Mouse (Mus musculus) testis, adult 2 months (tissue): Measurements from ENCODE around the gene Agap1. TPM values are rescaled to one million over a fixed set of nuclear protein-coding genes. Genes with fewer than 3 reads are reported as not detected.

ENCODE experiments used
- H3K27ac ChIP-seq: fragments of 200-500 bp; 2 replicates; pipeline ENCODE4 v1.5.1; 2012; ENCODE audit warnings: low read depth, low read length; ENCODE audit not compliant: control insufficient read depth, insufficient read depth
- H3K27me3 ChIP-seq: fragments of 200-500 bp; 2 replicates; pipeline ENCODE4 v1.6.1; 2012; ENCODE audit warnings: mild to moderate bottlenecking, low read length, moderate library complexity; ENCODE audit not compliant: control insufficient read depth, insufficient read depth
- H3K36me3 ChIP-seq: fragments of 200-500 bp; 2 replicates; pipeline ENCODE4 v1.6.1; 2012; ENCODE audit warnings: mild to moderate bottlenecking, low read length; ENCODE audit not compliant: control insufficient read depth, insufficient read depth
- H3K4me1 ChIP-seq: fragments of 200-500 bp; 2 replicates; pipeline ENCODE4 v1.6.1; 2012; ENCODE audit warnings: low read length; ENCODE audit not compliant: control insufficient read depth, insufficient read depth
- H3K4me3 ChIP-seq: fragments of 200-500 bp; 2 replicates; pipeline ENCODE4 v1.5.1; 2012; ENCODE audit warnings: low read depth, mild to moderate bottlenecking, low read length, moderate library complexity, mixed read lengths; ENCODE audit not compliant: control insufficient read depth
- CTCF ChIP-seq: fragments of 200-500 bp; IDR thresholded peaks from 2 replicates; pipeline ENCODE4 v1.5.1; 2012; ENCODE audit warnings: low read depth, mild to moderate bottlenecking, inconsistent platforms, low read length, moderate library complexity; ENCODE audit not compliant: control insufficient read depth, insufficient read depth, insufficient replicate concordance
- POLR2A ChIP-seq: fragments of 200-500 bp; IDR thresholded peaks from 2 replicates; pipeline ENCODE4 v1.6.1; 2012; ENCODE audit warnings: low read depth, mild to moderate bottlenecking, inconsistent platforms, low read length, moderate library complexity; ENCODE audit not compliant: control insufficient read depth
- polyA plus RNA-seq: library from polyadenylated mRNA; depleted of rRNA; stranded (reverse); fragments of >200 nt; gene quantifications from 2 replicates; pipeline ENCODE4 v1.2.3, GENCODE M21; 2012

Gene Agap1
- polyA plus RNA-seq, 1 experiment: 16.5 TPM

DNA sequence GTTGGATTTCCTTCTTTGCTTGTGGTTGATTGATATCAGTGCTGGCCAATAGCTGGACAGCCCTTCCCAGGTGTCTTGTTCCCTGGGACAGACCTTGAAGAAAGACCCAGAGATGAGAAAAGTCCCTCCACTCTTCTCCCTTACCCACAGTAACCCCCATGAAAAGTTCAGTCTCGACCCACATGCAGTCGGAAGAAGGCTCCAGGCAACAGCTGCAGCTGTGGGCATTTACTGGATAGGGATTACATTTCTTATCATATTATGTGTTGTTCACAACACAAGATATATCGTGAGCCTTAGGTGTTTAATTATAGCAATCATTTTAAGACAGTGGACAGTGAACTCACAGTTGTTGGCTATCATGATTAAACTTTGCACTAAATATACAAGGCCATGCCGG is 367.2 kb downstream of the Agap1 start:
- Histone ChIP-seq H3K4me1 (no peaks in the 10 kb centered on the region), H3K36me3 (no peaks in the 10 kb centered on the region), H3K4me3 (no peak overlapping the region), H3K27ac (no peak overlapping the region), H3K27me3 (no peaks in the 10 kb centered on the region)
- TF ChIP-seq POLR2A: no peak
- no peak for TF ChIP-seq CTCF

DNA sequence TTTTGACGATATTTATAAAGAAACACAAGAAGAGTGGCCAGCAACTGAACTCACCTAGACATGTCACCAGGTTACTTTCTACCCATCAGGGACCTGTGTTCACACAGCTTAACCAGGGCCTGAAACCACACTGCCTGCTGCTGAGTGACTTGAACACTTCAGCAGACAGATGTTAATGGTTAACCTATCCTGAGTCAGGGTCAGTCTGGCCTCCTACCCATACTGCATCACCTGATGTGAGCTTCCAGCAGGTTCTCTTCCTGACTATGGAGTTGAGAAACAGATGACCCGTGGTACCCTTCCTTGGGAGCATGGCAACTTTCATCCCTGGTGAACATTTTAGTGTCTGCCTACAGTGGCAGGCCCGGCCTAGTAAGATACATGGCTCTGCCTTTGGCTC is 367.8 kb downstream of the Agap1 start:
- H3K4me1 ChIP-seq: no peaks in the 10 kb centered on the region
- no peaks in the 10 kb centered on the region for H3K36me3 ChIP-seq
- H3K4me3 ChIP-seq: no peak overlapping the region
- no peaks in the 10 kb centered on the region for H3K27me3 ChIP-seq
- TF ChIP-seq POLR2A (no peak), CTCF (no peak)
- H3K27ac ChIP-seq: no peak overlapping the region

DNA sequence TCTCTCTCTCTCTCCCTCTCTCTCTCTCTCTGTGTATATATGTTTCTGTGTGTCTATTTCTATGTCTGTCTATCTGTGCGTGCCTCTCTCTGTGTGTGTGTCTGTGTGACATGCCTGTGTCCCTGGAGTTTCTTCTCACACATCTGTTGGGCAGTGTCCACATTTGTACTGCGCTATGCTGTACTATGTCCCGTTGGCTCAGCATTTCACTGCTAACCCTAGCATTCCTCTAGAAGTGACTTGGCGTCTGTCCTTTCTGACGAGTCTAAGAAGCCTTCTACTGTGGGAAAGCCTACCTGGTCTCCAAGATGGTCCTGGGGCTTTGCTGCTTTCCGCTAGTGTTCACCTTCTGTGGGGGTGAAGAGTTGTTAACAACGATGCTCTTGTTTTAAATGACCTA is 368.4 kb downstream of the Agap1 start:
- H3K27me3 ChIP-seq: no peaks in the 10 kb centered on the region
- H3K27ac ChIP-seq: no peak overlapping the region
- no peaks in the 10 kb centered on the region for H3K4me1 ChIP-seq
- no peak overlapping the region for H3K4me3 ChIP-seq
- TF ChIP-seq POLR2A (no peak), CTCF (no peak)
- H3K36me3 ChIP-seq: no peaks in the 10 kb centered on the region

DNA sequence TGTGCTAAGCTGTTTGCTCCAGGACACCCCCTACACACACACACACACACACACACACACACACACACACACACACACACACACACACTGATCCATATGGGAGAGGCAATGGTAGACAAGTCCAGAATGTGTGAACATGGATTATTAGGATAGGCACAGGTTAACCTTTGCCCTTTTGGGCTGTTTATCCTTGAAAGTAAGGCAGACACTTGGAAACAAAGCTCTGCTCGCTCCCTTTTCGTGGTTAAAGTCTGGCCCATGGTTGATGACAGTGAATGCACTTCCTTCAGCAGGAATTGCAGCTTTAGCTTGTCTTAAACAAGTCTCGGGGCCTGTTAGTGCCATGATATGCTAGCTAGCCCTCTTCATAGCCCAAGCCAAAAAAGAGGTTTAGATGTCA is 372.4 kb downstream of the Agap1 start:
- Histone ChIP-seq H3K36me3 (no peaks in the 10 kb centered on the region), H3K27me3 (no peaks in the 10 kb centered on the region), H3K27ac (no peak overlapping the region), H3K4me1 (no peaks in the 10 kb centered on the region), H3K4me3 (no peak overlapping the region)
- TF ChIP-seq CTCF (no peak), POLR2A (no peak)

DNA sequence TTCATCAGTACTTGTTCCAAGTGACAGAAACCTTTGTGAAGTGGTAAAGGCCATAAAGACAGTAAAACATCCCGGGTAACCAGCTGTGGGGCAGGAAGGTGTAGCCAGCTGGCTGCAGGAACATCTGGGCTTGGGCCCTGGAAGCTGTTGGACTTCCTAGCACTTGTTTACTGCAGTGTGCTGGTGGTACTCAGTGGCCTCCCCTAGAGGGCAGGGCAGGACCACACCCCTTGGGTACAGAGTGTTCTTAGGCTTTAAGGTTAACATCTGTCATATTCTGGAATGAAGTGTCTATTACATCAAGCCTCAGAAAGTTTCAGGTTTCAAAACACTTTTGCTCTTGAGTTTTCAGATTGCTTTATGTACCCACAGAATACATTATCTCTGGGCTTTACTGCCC is 376.5 kb downstream of the Agap1 start:
- TF ChIP-seq POLR2A (no peak), CTCF (no peak)
- H3K4me1 ChIP-seq: no peaks in the 10 kb centered on the region
- H3K4me3 ChIP-seq: no peak overlapping the region
- H3K27me3 ChIP-seq: no peaks in the 10 kb centered on the region
- H3K36me3 ChIP-seq: no peaks in the 10 kb centered on the region
- H3K27ac ChIP-seq: no peak overlapping the region

DNA sequence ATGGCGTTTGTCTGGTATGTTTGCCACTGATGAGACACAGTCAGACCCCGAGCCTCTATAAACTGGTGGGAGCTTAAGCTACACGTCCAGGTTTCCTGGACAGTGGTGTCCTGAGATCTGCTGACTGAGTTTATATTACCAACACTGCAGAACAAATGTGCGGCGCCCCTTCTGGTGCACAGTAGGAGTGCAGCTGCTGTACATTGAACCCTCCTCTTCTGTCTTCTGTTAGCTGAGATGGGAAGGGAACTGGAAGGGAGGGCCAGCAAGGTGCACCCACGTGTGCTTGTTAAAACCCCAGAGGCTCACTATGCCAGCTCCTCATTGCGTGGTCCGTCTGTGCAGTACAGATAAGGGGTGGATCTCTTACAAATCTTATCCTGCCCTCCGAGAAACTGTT is 389.5 kb downstream of the Agap1 start:
- Histone ChIP-seq H3K27me3 (no peaks in the 10 kb centered on the region), H3K36me3 (no peaks in the 10 kb centered on the region), H3K4me1 (no peaks in the 10 kb centered on the region), H3K27ac (no peak overlapping the region), H3K4me3 (no peak overlapping the region)
- TF ChIP-seq CTCF (no peak; the same call in 1 of the 2 replicates), POLR2A (no peak)

DNA sequence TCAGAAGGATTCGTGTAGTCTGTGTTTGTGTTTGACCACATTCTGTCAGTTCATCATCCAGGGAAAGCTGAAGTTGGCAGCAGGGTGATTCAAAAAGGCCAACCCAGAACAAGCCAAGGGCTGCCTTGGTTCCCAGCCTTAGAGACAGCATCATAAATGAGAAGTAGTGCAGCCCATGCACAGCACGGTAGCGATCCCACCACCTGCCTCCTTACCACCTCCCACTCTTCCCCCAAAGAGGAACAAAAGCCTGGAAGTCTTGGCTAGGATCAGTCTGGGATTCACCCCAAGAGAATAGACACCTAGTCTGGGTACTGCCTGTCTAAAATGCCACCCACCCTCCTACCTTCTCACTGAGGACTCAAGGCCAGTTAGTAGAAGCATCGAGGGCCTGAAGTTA is 390.9 kb downstream of the Agap1 start:
- TF ChIP-seq CTCF (no peak), POLR2A (no peak)
- no peaks in the 10 kb centered on the region for H3K4me1 ChIP-seq
- H3K4me3 ChIP-seq: no peak overlapping the region
- no peaks in the 10 kb centered on the region for H3K36me3 ChIP-seq
- H3K27me3 ChIP-seq: no peaks in the 10 kb centered on the region
- no peak overlapping the region for H3K27ac ChIP-seq

DNA sequence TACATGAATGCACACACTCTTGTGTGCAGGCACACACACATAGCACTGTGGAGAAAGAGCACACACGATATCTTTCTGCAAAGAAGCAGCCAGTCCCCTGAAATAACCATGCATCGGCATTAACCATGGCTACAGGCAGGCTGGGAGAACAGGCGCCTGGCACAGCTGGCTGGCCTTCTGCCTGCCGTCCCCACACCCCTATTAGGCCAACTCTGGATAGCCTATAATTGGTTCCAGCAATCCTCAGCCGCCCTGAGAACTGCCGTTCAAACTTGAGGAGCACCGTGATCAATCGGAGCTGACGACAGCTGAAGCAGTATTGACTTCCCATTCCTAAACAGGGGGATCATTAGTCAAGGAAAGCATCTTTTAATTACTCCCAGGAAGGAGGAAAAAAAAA is 391.5 kb downstream of the Agap1 start:
- H3K27me3 ChIP-seq: no peaks in the 10 kb centered on the region
- H3K27ac ChIP-seq: no peak overlapping the region
- TF ChIP-seq CTCF (no peak), POLR2A (no peak)
- no peak overlapping the region for H3K4me3 ChIP-seq
- H3K4me1 ChIP-seq: no peaks in the 10 kb centered on the region
- no peaks in the 10 kb centered on the region for H3K36me3 ChIP-seq
